Mouse (Mus musculus) embryonic facial prominence, embryonic 12.5 days (tissue): ENCODE measurements around the gene Pih1d2. TPM values are rescaled to one million over a fixed set of nuclear protein-coding genes. Genes with fewer than 3 reads are reported as not detected.
A peak's percentile ranks its signal among the peaks of the same experiment; 100 is the strongest.

Experiments
- ATAC-seq: fragments of 200-750 bp; cut with Nextera tagmentation; 2 replicates; pipeline ENCODE4 v1.8.0; 2017; ENCODE audit not compliant: insufficient number of reproducible peaks, insufficient read depth, low FRiP score, low TSS enrichment
- H3K27ac ChIP-seq: fragments of 300-500 bp; sonication (generic); 2 replicates; pipeline ENCODE4 v1.5.1; 2016; ENCODE audit warnings: mild to moderate bottlenecking
- H3K27me3 ChIP-seq: fragments of 300-500 bp; sonication (generic); 2 replicates; pipeline ENCODE4 v1.6.1; 2016; ENCODE audit warnings: mild to moderate bottlenecking, moderate library complexity
- H3K36me3 ChIP-seq: fragments of 300-500 bp; sonication (generic); 2 replicates; pipeline ENCODE4 v1.6.1; 2016; ENCODE audit warnings: mild to moderate bottlenecking
- H3K4me1 ChIP-seq: fragments of 300-500 bp; sonication (generic); 2 replicates; pipeline ENCODE4 v1.6.1; 2016
- H3K4me2 ChIP-seq: fragments of 300-500 bp; sonication (generic); replicated peaks from 2 replicates; pipeline ENCODE4 v1.6.1; 2016; ENCODE audit warnings: mild to moderate bottlenecking, moderate library complexity
- H3K4me3 ChIP-seq: fragments of 300-500 bp; sonication (generic); 2 replicates; pipeline ENCODE4 v1.5.1; 2016; ENCODE audit warnings: mild to moderate bottlenecking
- H3K9ac ChIP-seq: fragments of 300-500 bp; sonication (generic); 2 replicates; pipeline ENCODE4 v1.6.1; 2016; ENCODE audit warnings: mild to moderate bottlenecking, moderate library complexity
- H3K9me3 ChIP-seq: fragments of 300-500 bp; sonication (generic); 2 replicates; pipeline ENCODE4 v1.6.1; 2016; ENCODE audit warnings: mild to moderate bottlenecking, moderate library complexity
- WGBS: fragments of 180-500 bp; shearing (Covaris S2); methylation state at CpG from one replicate; pipeline ENCODE4 v1.1.7; 2016; 5-methylcytosine and 5-hydroxymethylcytosine counted together
- polyA plus RNA-seq: library from polyadenylated mRNA; unstranded; fragments of >200 nt; fragmentation: Nextera tagmentation; extraction: Ambion mirVana; gene quantifications from 2 replicates; pipeline ENCODE4 v1.2.1, GENCODE M21; 2016

The Pih1d2 gene
- polyA plus RNA-seq, 1 experiment from 2014 or later: 4.4 TPM

DNA sequence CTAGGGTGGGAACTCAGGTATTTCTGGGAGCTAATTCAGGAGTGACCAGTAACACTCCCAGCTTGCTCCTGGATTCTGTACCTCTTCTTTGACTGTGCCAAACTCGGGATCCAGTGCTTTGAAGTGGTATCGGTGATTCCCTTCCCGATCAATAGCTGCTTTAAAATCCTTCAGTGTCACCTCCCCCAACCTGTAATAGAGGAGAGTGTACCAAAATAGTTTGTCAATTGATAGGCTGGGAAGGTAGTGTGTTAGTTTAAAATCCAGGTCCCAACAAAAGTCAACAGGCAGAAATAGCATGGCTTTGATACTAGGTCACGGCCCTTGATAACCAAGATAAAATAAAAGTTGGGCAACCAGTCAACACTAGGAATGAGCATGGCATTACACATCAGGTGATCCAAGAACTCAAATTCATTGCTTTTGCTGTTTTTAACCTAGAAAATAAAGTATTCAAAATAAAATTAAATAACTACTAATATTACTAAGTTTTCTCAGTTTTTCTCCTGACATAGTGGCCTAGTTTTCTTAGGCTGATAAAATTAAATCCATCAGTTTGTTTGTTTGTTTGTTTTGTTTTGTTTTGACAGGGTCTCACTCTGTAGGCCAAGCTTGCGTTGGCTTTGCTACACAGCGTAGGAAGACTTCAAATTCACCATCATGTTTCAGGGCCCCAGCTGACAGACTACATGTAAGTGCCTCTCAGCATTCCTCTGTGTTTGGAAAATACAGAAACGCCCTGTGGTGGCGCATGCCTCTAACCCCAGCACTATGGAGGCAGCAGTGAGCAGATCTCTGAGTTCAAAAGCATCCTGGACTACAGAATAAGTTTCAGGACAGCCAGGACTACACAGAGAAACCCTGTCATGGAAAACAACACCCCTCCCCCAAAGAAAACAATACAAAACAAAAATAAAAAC is 50.7 kb downstream of the Pih1d2 start:
- no peaks in the 10 kb centered on the region for H3K4me1 ChIP-seq
- no peak overlapping the region for H3K9ac ChIP-seq
- peaks cover 39% of the 10 kb centered on the region for H3K36me3 ChIP-seq
- no peak overlapping the region for H3K27ac ChIP-seq
- H3K4me3 ChIP-seq: no peak overlapping the region
- H3K9me3 ChIP-seq: no peaks in the 10 kb centered on the region
- H3K27me3 ChIP-seq: no peaks in the 10 kb centered on the region
- no peak for ATAC-seq
- no peak overlapping the region for H3K4me2 ChIP-seq
- WGBS: 79% methylated on average over 8 of the region's 8 CpGs

DNA sequence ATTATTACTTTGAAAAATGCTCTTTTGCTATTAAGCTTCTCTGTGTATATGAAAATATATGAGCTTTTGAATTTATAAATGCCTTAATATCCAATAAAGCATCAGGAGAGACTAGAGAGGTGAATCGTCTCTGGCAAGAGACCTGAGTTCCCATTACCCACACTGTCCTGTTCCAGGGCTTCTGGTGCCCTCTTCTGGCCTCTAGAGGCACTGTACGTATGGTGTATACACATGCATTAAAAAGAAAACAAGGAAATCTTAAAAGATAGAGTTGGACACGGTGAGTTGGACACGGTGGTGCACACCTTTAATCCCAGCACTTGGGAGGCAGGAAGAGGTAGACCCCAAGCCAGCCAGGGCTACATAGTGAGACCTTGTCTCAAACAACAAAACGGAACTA is 53.6 kb downstream of the Pih1d2 start:
- 0 out of 2 replicates have a peak, but pooled peaks have one; percentile 47 for ATAC-seq
- WGBS: 37% methylated on average over 5 of the region's 5 CpGs
- no peaks in the 10 kb centered on the region for H3K4me1 ChIP-seq

More for the DNA sequence above, 53.6 kb downstream of the Pih1d2 start:
- H3K4me3 ChIP-seq: no peak overlapping the region
- peaks cover 30% of the 10 kb centered on the region for H3K36me3 ChIP-seq
- H3K27ac ChIP-seq: no peak overlapping the region
- no peaks in the 10 kb centered on the region for H3K27me3 ChIP-seq
- H3K9me3 ChIP-seq: no peaks in the 10 kb centered on the region
- no peak overlapping the region for H3K4me2 ChIP-seq
- no peak overlapping the region for H3K9ac ChIP-seq

Other genes with a start within 250 kb of the Pih1d2 start
- 1.2 TPM in 2 replicates for gene Plet1, start 122.8 kb upstream of the Pih1d2 start, polyA plus RNA-seq
- gene Pts, start 88.6 kb upstream of the Pih1d2 start, polyA plus RNA-seq: 71.9 and 73.6 TPM in 2 replicates
- 3.3 and 5.1 TPM in 2 replicates for gene Il18, start 62.5 kb upstream of the Pih1d2 start, polyA plus RNA-seq
- 0.12 TPM in 1 of 2 replicates, not detected in the other for gene Bco2, start 62.1 kb upstream of the Pih1d2 start, polyA plus RNA-seq
- not detected in 2 replicates for gene Tex12, start 56.0 kb upstream of the Pih1d2 start, polyA plus RNA-seq
- 240 and 246 TPM in 2 replicates for gene Sdhd, start 13.5 kb upstream of the Pih1d2 start, polyA plus RNA-seq
- gene Timm8b, start 13.4 kb upstream of the Pih1d2 start, polyA plus RNA-seq: 304 and 322 TPM in 2 replicates
- 28.5 and 31.4 TPM in 2 replicates for gene Nkapd1, start 143 bp downstream of the Pih1d2 start, polyA plus RNA-seq
- 44.4 and 47.4 TPM in 2 replicates for gene Dlat, start 42.5 kb downstream of the Pih1d2 start, polyA plus RNA-seq
- 20.2 and 20.8 TPM in 2 replicates for gene Dixdc1, start 122.2 kb downstream of the Pih1d2 start, polyA plus RNA-seq
- 4.5 and 4.6 TPM in 2 replicates for gene 2310030G06Rik, start 129.2 kb downstream of the Pih1d2 start, polyA plus RNA-seq
- gene Cryab, start 134.0 kb downstream of the Pih1d2 start, polyA plus RNA-seq: 25.4 and 36.0 TPM in 2 replicates
- gene Hspb2, start 135.0 kb downstream of the Pih1d2 start, polyA plus RNA-seq: 8.5 and 10.1 TPM in 2 replicates
- gene Fdxacb1, start 150.9 kb downstream of the Pih1d2 start, polyA plus RNA-seq: 10.5 and 12.5 TPM in 2 replicates
- gene Alg9, start 157.7 kb downstream of the Pih1d2 start, polyA plus RNA-seq: 43.9 and 44.1 TPM in 2 replicates
- 31.5 and 34.2 TPM in 2 replicates for gene 1110032A03Rik, start 158.2 kb downstream of the Pih1d2 start, polyA plus RNA-seq
- gene Ppp2r1b, start 228.0 kb downstream of the Pih1d2 start, polyA plus RNA-seq: 96.2 and 96.6 TPM in 2 replicates